ENCODE assay signal across 8 mouse cellular contexts in the genomic region with DNA sequence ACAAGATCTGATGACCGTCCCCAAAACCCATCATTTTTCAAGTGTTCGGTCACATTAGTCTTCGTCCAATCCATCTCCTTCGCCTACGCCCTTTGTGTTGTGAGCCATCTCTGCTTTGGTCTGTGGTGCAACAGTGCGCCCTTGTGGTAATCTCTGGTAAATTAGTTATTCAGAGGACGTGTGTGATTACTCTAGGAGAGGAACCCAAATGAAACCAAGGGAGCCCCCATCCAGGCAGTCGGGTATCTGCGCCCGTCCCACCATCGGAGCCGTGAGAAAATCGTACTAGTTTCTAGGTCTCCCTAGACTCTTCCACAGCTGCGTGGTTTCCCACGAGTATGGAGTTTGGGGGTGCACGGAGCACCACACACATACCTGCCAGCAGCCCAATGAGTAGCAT. TPM values are rescaled to one million over a fixed set of nuclear protein-coding genes. Genes with fewer than 3 reads are reported as not detected.
DNase-seq lines count a peak whose midpoint lies in the region.

No protein-coding gene starts in this region.

- DNase-seq in left cerebral cortex, adult 18-20 months (ENCODE audit: low spot score in 2 of 2): peak; percentile 56 to 63
- DNase-seq in left cerebral cortex, adult 11 months (ENCODE audit: low spot score): no peak
- peak; percentile 43 for DNase-seq in Muller cell, postnatal 12 days (ENCODE audit: inconsistent ontology term)
- DNase-seq in cerebellum, adult 11-12 months: peak; percentile 55
- peak; percentile 58 for DNase-seq in heart, postnatal 4 days
- DNase-seq in lung, adult 18-20 months: peak; percentile 41 to 58
- peak; percentile 48 to 70 for DNase-seq in spleen, postnatal 4 days (ENCODE audit: low spot score in 2 of 2)
- no peak for DNase-seq in ovary, postnatal 36 days (ENCODE audit: low spot score)

RNA-seq across cellular contexts. Expression of a gene that starts 5.1 kb away (rescaled TPM):
- total RNA-seq in left cerebral cortex, adult 18-20 months (2021): 100 to 1,000 TPM; 130 to 139 TPM
- total RNA-seq in heart, postnatal 4 days (2021): 10 to 100 TPM; 50.9 to 55.0 TPM

RNA-seq across cellular contexts. Expression of a gene that starts 17.5 kb away (rescaled TPM):
- total RNA-seq in left cerebral cortex, adult 18-20 months (2021): 10 to 100 TPM; 12.3 to 13.2 TPM
- 1 to 10 TPM in 1 of 2 experiments, under 1 TPM in 1; 0.81 to 2.3 TPM for total RNA-seq in heart, postnatal 4 days (2021)

RNA-seq across cellular contexts. Expression of a gene that starts 41.8 kb away (rescaled TPM):
- total RNA-seq in left cerebral cortex, adult 18-20 months (2021): under 1 TPM; 0.12 to 0.19 TPM
- not detected for total RNA-seq in heart, postnatal 4 days (2021)

RNA-seq across cellular contexts. Expression of a gene that starts 48.5 kb away (rescaled TPM):
- total RNA-seq in left cerebral cortex, adult 18-20 months (2021): 1 to 10 TPM; 1.6 to 2.0 TPM
- total RNA-seq in heart, postnatal 4 days (2021): under 1 TPM in 1 of 2 experiments, not detected in 1; 0.18 TPM

Comparison
In these comparisons a context has a peak if more than half of its experiments do, and no peak if none do; other contexts are left out.
1. DNase-seq: peak in left cerebral cortex, adult 18-20 months (2 of 2), Muller cell, postnatal 12 days (single experiment), cerebellum, adult 11-12 months (single experiment), heart, postnatal 4 days (single experiment), lung, adult 18-20 months (2 of 2) and spleen, postnatal 4 days (2 of 2); none in left cerebral cortex, adult 11 months (single experiment) and ovary, postnatal 36 days (single experiment).
2. RNA of a gene that starts 17.5 kb away (total RNA-seq): 12.3 to 13.2 TPM in left cerebral cortex, adult 18-20 months; 0.81 to 2.3 TPM in heart, postnatal 4 days; every median in the first group is over 4 times any median in the second.